Mouse (Mus musculus): ENCODE data around the gene Wdr1.
"Not testable (repeated sequence)": the region's sequence is repeated elsewhere in the genome, so short reads cannot be mapped to it uniquely, and the experiment has no call there.

Gene Wdr1

DNA sequence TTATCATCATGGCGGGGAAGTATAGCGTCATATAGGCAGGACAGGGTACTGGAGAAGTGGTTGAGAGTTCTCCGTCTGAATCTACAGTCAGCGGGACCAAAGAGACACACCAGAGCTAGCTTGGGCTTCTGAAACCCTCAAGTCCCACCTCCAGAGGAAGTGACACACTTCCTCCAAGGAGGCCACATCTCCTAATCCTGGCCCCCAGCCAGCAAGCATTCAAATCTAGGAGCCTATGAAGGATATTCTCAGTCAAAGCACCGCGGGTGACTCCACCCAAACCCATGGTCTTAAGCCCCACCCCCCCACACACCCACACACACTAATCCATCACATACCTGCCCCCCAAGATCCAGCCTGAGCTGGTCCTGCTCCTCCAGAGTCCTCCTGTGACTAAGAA, 69.1 kb downstream of the Wdr1 start:
- DNase-seq (ENCODE audit: low spot score), result no peak

GRCm38 (mm10) chr5:38491763-38492162, 71.3 kb downstream of the Wdr1 start:
- DNase-seq (ENCODE audit: low spot score), result no peak

DNA sequence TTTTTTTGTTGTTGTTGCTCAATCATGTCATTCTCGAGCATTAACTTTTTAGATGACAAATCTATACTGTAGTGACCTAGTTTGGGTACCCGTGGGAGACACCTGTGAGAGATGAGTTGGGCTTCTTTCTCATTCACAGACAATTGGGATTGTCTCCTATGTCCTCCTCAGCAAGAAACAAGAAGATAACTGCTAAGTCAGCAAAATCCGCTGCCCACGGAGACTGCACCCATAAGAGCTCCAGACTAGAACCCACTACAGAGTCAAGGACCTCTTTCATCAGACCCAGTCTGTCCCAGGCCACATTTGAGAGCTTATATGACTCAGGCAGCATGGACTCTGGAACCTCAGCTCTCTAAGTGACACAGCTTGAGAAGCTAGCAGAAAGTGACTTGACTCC, 73.3 kb downstream of the Wdr1 start:
- no peak for DNase-seq (ENCODE audit: low spot score)

DNA sequence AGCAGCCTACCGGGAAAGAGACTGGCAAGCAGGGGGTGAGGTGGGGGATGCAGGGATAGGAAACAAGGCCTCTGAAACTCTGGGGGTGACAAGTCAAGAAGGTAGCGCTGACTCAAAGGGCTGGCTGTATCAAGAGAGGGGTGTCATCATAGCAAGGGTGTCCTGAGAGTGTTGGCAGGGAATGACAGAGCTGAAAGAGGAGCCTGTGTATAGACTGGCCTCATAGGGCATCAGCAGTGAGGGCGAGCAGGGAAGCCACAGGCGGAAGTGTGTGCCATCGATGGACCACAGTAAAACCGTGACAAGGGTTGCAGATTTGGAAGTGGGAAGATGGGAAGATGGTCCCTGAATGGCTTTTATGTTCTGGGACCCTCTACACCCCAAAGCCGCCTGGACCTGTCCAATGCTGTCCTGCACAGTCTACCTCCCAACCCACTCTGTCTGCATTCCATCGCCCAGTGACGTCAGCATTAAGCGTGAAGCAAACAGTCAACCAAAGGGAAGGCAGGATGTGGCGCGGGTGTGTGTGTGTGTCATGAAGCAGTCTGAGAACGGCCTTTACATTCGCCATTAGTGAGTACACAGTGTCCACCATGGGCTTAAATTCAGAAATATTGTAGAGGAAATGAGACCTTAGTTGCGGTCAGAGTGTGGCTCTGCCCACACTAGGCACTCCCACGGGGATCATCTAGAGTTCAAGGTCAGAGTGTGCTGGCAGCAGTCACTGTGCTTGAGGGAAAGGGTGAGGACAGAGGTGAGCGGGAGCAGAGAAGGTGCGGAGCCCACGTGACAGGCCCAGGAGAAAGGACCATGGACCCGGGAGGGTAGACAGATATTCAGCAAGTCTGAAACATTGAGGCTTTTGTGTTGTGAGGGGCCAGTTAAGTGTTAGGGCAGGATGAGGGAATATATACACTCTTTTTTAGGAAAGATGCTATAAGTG, 74.1 kb downstream of the Wdr1 start:
- no peak for DNase-seq (ENCODE audit: low spot score)

GRCm38 (mm10) chr5:38488026-38488425, 75.0 kb downstream of the Wdr1 start:
- no peak for DNase-seq (ENCODE audit: low spot score)

DNA sequence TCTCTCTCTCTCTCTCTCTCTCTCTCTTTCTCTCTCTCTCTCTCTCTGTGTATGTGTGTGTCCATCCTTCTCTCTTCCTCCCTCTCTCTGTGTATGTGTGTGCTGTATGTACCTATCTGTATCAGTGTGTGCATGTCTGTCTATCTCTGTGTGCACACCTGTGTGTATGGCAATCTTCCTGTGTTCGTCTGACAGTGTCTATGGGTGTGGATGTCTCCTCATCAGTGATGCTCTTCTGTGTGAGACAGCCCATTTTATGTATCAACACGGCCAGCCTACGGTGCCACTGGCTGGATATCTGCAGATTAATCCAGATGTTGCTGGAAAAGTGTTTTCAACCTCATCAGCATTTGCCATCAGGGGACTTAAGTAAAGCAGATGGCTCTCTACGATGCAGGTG, 75.8 kb downstream of the Wdr1 start:
- DNase-seq (ENCODE audit: low spot score), result no peak

- DNase-seq (ENCODE audit: low spot score), result no peak
Measured at GRCm38 (mm10) chr5:38485946-38486345, 77.1 kb downstream of the Wdr1 start.

DNA sequence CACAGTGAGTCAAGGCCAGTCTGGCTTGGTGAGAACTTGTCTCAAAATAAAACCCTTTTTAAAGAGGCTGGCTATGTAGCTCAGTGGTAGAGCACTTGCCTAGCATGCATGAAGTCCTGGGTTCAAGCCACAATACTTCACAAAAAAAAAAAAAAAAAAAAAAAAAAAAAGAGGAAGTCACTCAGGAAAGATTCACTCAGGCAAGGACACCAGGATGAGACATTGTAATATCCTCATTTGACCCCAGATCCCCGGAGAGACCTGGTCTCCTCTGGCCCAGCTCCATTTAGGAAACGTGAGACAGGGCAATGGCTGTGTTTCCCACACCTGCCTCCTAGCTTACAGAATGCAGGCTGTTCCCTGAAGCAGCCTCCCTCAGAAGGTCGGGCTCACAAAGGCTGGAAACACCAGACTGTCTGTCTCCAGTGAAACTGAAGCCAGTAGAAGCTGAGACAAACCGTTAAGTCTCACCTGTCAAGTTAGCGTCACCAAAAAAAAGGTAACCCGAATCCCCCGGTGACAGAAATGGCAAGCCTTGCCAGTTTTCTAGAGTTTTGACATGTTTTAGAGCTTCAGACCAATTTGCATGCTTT, 79.4 kb downstream of the Wdr1 start:
- no peak for DNase-seq (ENCODE audit: low spot score)

DNA sequence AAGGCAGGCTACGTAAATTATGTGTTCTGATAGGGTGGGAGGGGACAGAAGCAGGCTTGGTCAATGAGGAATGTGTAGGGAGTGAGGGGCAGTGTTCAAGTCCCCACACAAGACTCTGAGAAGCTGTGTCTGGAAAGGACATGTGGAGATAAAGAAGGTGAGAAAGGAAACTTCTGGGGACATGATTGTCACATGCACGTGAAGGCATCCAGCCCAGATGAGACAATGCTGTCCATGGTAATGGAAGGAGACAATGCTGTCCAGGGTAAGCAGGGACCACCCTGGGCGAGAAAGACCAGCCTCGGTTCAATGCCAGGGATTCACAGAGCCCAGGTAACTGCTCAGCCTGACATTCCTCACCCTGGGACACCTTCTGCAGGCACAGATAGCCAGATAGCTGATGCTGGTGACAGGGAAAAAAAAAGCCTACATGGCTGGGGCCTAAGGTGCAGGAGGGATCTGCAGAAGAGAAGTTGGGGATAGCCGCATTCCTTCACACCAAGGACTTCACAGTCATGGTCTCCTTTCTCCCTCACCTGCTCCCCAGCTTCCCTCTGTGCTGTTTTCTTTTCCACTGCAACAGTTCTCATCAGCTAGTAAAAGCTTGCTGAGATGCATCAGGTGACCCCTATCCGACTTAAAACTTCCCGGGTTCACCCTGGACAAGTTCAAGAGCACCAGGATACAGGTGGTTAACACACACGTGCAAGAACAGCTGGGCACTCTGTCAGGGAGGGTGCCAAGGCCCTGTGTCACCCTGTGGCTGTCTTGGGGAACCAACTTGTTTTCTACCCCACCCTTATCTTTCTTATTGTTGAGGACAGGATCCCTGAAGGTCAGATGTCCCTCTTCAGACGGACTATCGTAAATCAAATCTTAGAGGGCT, 82.0 kb downstream of the Wdr1 start:
- DNase-seq (ENCODE audit: low spot score), result no peak

- peak; percentile 45 for DNase-seq (ENCODE audit: low spot score)
Measured at GRCm38 (mm10) chr5:38479908-38480725, 82.9 kb downstream of the Wdr1 start.

GRCm38 (mm10) chr5:38479545-38479907, 83.5 kb downstream of the Wdr1 start:
- DNase-seq (ENCODE audit: low spot score), result not testable (repeated sequence)

- peak; percentile 42 for DNase-seq (ENCODE audit: low spot score)
Measured at GRCm38 (mm10) chr5:38479027-38479426, 84.0 kb downstream of the Wdr1 start.

- DNase-seq (ENCODE audit: low spot score), result no peak
Measured at GRCm38 (mm10) chr5:38477731-38478445, 85.1 kb downstream of the Wdr1 start.

DNA sequence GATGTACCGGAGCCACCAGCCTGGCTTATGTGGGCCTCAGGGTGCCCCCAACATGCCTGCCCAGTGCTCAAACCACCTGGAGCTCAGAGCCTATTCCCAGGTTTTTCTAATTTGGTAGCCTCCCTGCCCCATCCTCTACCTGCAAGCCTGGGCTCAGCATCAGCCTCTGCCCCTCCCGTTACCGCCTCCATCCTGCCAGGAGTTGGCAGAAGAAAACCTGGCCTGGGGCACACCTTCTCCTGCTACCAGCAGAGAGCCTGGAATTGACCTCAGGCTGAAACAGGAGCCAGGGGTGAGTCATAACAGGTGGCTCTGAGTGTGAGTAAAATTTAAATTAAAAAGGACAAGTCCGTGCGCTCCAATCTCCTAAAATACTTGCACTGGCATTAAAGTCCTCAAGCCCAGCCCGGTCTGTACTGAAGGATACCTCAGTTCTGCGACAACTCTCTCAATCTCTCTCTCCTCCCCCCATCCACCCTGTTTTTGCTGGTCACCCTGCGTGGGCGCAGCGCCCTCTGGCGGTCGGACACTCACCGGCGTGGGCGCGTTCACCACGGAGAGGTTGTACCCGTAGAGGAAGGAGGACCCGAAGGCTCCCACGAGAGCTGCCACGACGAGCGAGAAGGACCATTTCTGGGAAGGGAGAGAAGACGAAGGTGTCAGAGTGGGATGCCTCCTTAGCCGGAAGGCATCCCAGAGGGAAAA, 86.0 kb downstream of the Wdr1 start:
- no peak for DNase-seq (ENCODE audit: low spot score)

Data from c-Kit-positive CD71-positive TER-119-positive erythroid progenitor cells, embryonic 14.5 days (primary cell).